Mouse (Mus musculus): ENCODE data around the gene 1600015I10Rik. TPM values are rescaled to one million over a fixed set of nuclear protein-coding genes. Genes with fewer than 3 reads are reported as not detected.
"Not testable (repeated sequence)": the region's sequence is repeated elsewhere in the genome, so short reads cannot be mapped to it uniquely, and the experiment has no call there.

The 1600015I10Rik gene
- polyA plus RNA-seq (2012; rRNA removed): not detected in 2 replicates

DNA sequence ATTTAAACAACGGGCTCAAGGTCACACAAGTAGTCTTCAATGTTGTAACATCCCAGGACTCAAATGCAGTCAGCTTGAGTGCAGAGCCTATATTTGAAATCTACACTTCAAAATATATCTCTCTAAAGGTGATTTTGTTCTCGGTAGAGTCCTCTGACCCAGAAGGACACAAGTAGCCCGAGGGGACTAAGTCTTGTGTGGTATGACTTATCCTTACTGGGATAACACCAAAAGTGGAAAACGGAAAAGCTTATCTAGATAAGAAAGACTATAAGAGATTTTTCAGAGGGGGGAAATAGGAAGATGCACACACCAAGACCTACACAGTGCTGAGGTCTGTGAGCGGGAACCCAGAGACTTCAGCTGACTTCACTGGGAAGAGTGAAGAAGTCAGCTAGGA lies at the start of gene 1600015I10Rik:
Gene 1600015I10Rik, plus strand, starts transcription at position 301 of the 400 bp plus-strand sequence.
- Histone ChIP-seq H3K4me1 (ENCODE audit: control insufficient read depth, insufficient read depth, low read length) (no peaks in the 10 kb centered on the region), H3K36me3 (ENCODE audit: control insufficient read depth, insufficient read depth, low read length) (no peaks in the 10 kb centered on the region), H3K4me3 (ENCODE audit: insufficient read depth, low read depth, low read length) (no peak within 1 kb of the TSS), H3K27ac (ENCODE audit: insufficient read depth, low read depth, low read length) (no peak within 1 kb of the TSS), H3K27me3 (replicated peaks; ENCODE audit: control insufficient read depth, insufficient read depth, low read length) (no peaks in the 10 kb centered on the region)
- DNase-seq: no peak
- TF ChIP-seq POLR2A (IDR thresholded peaks at IDR 0.05; ENCODE audit: low read depth, low read length) (no peak), CTCF (conservative IDR thresholded peaks at IDR 0.05; ENCODE audit: insufficient read depth, insufficient read length, low read depth, low read length) (no peak)
- WGBS: 83% methylated on average over 5 of the region's 5 CpGs

- Histone ChIP-seq H3K27me3 (replicated peaks; ENCODE audit: control insufficient read depth, insufficient read depth, low read length) (no peaks in the 10 kb centered on the region), H3K27ac (ENCODE audit: insufficient read depth, low read depth, low read length) (peak overlapping the region; percentile 30), H3K4me3 (ENCODE audit: insufficient read depth, low read depth, low read length) (no peak overlapping the region), H3K4me1 (ENCODE audit: control insufficient read depth, insufficient read depth, low read length) (peaks cover 24% of the 10 kb centered on the region), H3K36me3 (ENCODE audit: control insufficient read depth, insufficient read depth, low read length) (peaks cover 9% of the 10 kb centered on the region; the same call in 1 of the 2 replicates)
- 67% methylated on average over 4 of the region's 4 CpGs for WGBS
- no peak for TF ChIP-seq POLR2A (IDR thresholded peaks at IDR 0.05; ENCODE audit: low read depth, low read length)
- TF ChIP-seq CTCF (conservative IDR thresholded peaks at IDR 0.05; ENCODE audit: insufficient read depth, insufficient read length, low read depth, low read length): no peak
- DNase-seq: no peak
Measured at GRCm38 (mm10) chr6:48894203-48894602, 35.5 kb upstream of the 1600015I10Rik start.

GRCm38 (mm10) chr6:48894938-48895818 lies 34.5 kb upstream of the 1600015I10Rik start:
- TF ChIP-seq POLR2A (IDR thresholded peaks at IDR 0.05; ENCODE audit: low read depth, low read length) (no peak), CTCF (conservative IDR thresholded peaks at IDR 0.05; ENCODE audit: insufficient read depth, insufficient read length, low read depth, low read length) (no peak)
- H3K27ac ChIP-seq (ENCODE audit: insufficient read depth, low read depth, low read length): peak overlapping the region; percentile 93
- peaks cover 9% of the 10 kb centered on the region; the same call in 1 of the 2 replicates for H3K36me3 ChIP-seq (ENCODE audit: control insufficient read depth, insufficient read depth, low read length)
- peaks cover 24% of the 10 kb centered on the region for H3K4me1 ChIP-seq (ENCODE audit: control insufficient read depth, insufficient read depth, low read length)
- H3K27me3 ChIP-seq (replicated peaks; ENCODE audit: control insufficient read depth, insufficient read depth, low read length): no peaks in the 10 kb centered on the region
- WGBS: 46% methylated on average over 8 of the region's 8 CpGs
- peak; percentile 56 for DNase-seq
- no peak overlapping the region for H3K4me3 ChIP-seq (ENCODE audit: insufficient read depth, low read depth, low read length)

GRCm38 (mm10) chr6:48895941-48896340 lies 33.8 kb upstream of the 1600015I10Rik start:
- H3K27ac ChIP-seq (ENCODE audit: insufficient read depth, low read depth, low read length): peak overlapping the region; percentile 100
- peak; percentile 88 for DNase-seq
- WGBS: 34% methylated on average over 5 of the region's 5 CpGs
- TF ChIP-seq POLR2A (IDR thresholded peaks at IDR 0.05; ENCODE audit: low read depth, low read length): no peak
- TF ChIP-seq CTCF (conservative IDR thresholded peaks at IDR 0.05; ENCODE audit: insufficient read depth, insufficient read length, low read depth, low read length): no peak
- peaks cover 9% of the 10 kb centered on the region; the same call in 1 of the 2 replicates for H3K36me3 ChIP-seq (ENCODE audit: control insufficient read depth, insufficient read depth, low read length)
- H3K4me3 ChIP-seq (ENCODE audit: insufficient read depth, low read depth, low read length): 0 out of 2 replicates have a peak overlapping the region, but pooled peaks have one; percentile 6
- peaks cover 24% of the 10 kb centered on the region for H3K4me1 ChIP-seq (ENCODE audit: control insufficient read depth, insufficient read depth, low read length)
- no peaks in the 10 kb centered on the region for H3K27me3 ChIP-seq (replicated peaks; ENCODE audit: control insufficient read depth, insufficient read depth, low read length)

DNA sequence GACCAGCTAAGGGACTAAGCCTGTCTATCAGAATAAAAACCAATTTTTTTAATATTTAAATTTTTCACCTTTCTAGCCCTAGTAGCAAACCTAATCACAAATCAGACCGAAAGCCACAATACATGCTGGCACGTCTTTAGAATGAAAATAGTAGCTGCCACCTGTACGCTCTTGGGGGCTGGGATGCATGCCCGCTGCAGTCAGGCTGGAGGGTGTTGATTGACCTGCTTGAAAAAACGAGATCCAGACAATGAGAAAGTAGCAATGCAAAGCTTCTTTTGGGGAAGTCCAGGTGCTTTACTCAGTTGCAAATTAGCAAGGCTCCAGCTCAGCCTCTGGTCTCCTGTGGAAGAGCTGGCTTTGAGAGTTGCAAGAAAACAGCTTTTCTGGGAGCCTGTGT lies 32.7 kb upstream of the 1600015I10Rik start:
- Histone ChIP-seq H3K4me1 (ENCODE audit: control insufficient read depth, insufficient read depth, low read length) (peaks cover 24% of the 10 kb centered on the region), H3K27ac (ENCODE audit: insufficient read depth, low read depth, low read length) (peak overlapping the region; percentile 100), H3K4me3 (ENCODE audit: insufficient read depth, low read depth, low read length) (no peak overlapping the region), H3K36me3 (ENCODE audit: control insufficient read depth, insufficient read depth, low read length) (peaks cover 9% of the 10 kb centered on the region; the same call in 1 of the 2 replicates), H3K27me3 (replicated peaks; ENCODE audit: control insufficient read depth, insufficient read depth, low read length) (no peaks in the 10 kb centered on the region)
- TF ChIP-seq POLR2A (IDR thresholded peaks at IDR 0.05; ENCODE audit: low read depth, low read length): no peak
- no peak for TF ChIP-seq CTCF (conservative IDR thresholded peaks at IDR 0.05; ENCODE audit: insufficient read depth, insufficient read length, low read depth, low read length)
- 37% methylated on average over 5 of the region's 5 CpGs for WGBS
- peak; percentile 33 for DNase-seq

DNA sequence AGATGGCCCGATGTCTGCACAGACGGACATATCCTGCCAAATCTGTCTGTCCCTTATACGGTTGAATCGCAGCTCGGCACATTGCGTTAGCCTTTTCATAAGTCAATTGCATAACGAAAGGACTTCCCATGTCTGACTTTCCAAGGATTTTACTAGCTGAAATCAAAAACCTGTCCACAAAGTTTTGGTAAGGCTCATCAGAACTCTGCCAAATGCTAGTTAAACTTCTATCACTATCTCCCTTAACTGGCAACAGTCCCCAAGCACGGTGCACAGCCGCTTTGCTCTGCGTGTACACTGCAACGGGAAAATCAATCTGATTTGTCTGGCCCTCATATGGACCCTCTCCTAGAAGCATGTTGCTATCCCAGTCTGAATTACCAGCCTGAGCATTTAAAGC lies 28.4 kb upstream of the 1600015I10Rik start:
- 55% methylated on average over 11 of the region's 11 CpGs for WGBS
- peak overlapping the region; percentile 51 for H3K4me3 ChIP-seq (ENCODE audit: insufficient read depth, low read depth, low read length)
- H3K36me3 ChIP-seq (ENCODE audit: control insufficient read depth, insufficient read depth, low read length); H3K27me3 ChIP-seq (replicated peaks; ENCODE audit: control insufficient read depth, insufficient read depth, low read length): not testable (repeated sequence)
- H3K27ac ChIP-seq (ENCODE audit: insufficient read depth, low read depth, low read length): peak overlapping the region; percentile 91
- H3K4me1 ChIP-seq (ENCODE audit: control insufficient read depth, insufficient read depth, low read length): peaks cover 17% of the 10 kb centered on the region; the same call in 1 of the 2 replicates
- DNase-seq: peak; percentile 74
